Mouse (Mus musculus) ES-Bruce4 (cell line): ENCODE results near the gene Car5a.

Source experiments
- CTCF ChIP-seq: IDR thresholded peaks from one replicate; pipeline ENCODE4 v1.8.1; 2011; ENCODE audit warnings: low read depth, low read length
- EP300 ChIP-seq: IDR thresholded peaks from 2 replicates; pipeline ENCODE4 v1.6.1; 2011; ENCODE audit warnings: low read depth, low read length; ENCODE audit not compliant: insufficient read depth

- TF ChIP-seq CTCF = no peak
- TF ChIP-seq EP300 = no peak
Measured at GRCm38 (mm10) chr8:121885433-121885832, 59.3 kb downstream of the Car5a start.
